Mouse (Mus musculus) forebrain, postnatal 0 days (tissue): ENCODE data around the gene Gm20425. TPM values are rescaled to one million over a fixed set of nuclear protein-coding genes. Genes with fewer than 3 reads are reported as not detected.

Experiments used
- ATAC-seq: fragments of 200-750 bp; cut with Nextera tagmentation; 2 replicates; pipeline ENCODE4 v1.8.0; 2017; ENCODE audit warnings: mild to moderate bottlenecking, moderate library complexity
- DNase-seq: peaks from one replicate; pipeline ENCODE4 v3.0.0-alpha.2; 2015
- H3K27ac ChIP-seq: fragments of 300-500 bp; sonication (generic); 2 replicates; pipeline ENCODE4 v1.5.1; 2014; ENCODE audit warnings: low read depth, mild to moderate bottlenecking, antibody characterized with exemption, low read length, moderate library complexity, mixed read lengths
- H3K27me3 ChIP-seq: fragments of 300-500 bp; sonication (generic); 2 replicates; pipeline ENCODE4 v1.6.1; 2014; ENCODE audit warnings: mild to moderate bottlenecking, low read length, mixed read lengths; ENCODE audit not compliant: insufficient read depth
- H3K36me3 ChIP-seq: fragments of 300-500 bp; sonication (generic); 2 replicates; pipeline ENCODE4 v1.6.1; 2014; ENCODE audit warnings: mild to moderate bottlenecking, moderate library complexity; ENCODE audit not compliant: insufficient read depth
- H3K4me1 ChIP-seq: fragments of 300-500 bp; sonication (generic); 2 replicates; pipeline ENCODE4 v1.6.1; 2014; ENCODE audit warnings: antibody characterized with exemption; ENCODE audit not compliant: insufficient read depth
- H3K4me2 ChIP-seq: fragments of 300-500 bp; sonication (generic); 2 replicates; pipeline ENCODE4 v1.6.1; 2014; ENCODE audit warnings: low read depth, mild to moderate bottlenecking, moderate library complexity
- H3K4me3 ChIP-seq: fragments of 300-500 bp; sonication (generic); 2 replicates; pipeline ENCODE4 v1.5.1; 2014; ENCODE audit warnings: low read depth, low read length, mixed read lengths
- H3K9ac ChIP-seq: fragments of 300-500 bp; sonication (generic); 2 replicates; pipeline ENCODE4 v1.6.1; 2014; ENCODE audit warnings: mild to moderate bottlenecking
- H3K9me3 ChIP-seq: fragments of 300-500 bp; sonication (generic); 2 replicates; pipeline ENCODE4 v1.6.1; 2016; ENCODE audit warnings: low read length
- CTCF ChIP-seq: sonication (generic); IDR thresholded peaks from 2 replicates; pipeline ENCODE4 v1.5.1; 2016; ENCODE audit warnings: antibody characterized with exemption, control low read depth, low read depth
- WGBS: fragments of 180-500 bp; shearing (Covaris S2); extraction: QIAGEN DNeasy Blood & Tissue Kit; methylation state at CpG from one replicate; pipeline ENCODE4 v1.1.7; 2014; 5-methylcytosine and 5-hydroxymethylcytosine counted together
- polyA plus RNA-seq: library from polyadenylated mRNA; unstranded; fragments of >200 nt; fragmentation: Nextera tagmentation; extraction: Ambion mirVana; gene quantifications from 2 replicates; pipeline ENCODE4 v1.2.1, GENCODE M21; 2015
- total RNA-seq: library from RNA; depleted of rRNA; stranded (reverse); fragments of >200 nt; gene quantifications from 2 replicates; pipeline ENCODE4 v1.2.3, GENCODE M21; 2014; rRNA removed

Gm20425 gene
- total and polyA plus RNA-seq, 2 experiments from 2014 or later, result 3.7 TPM; not detected in 1

DNA sequence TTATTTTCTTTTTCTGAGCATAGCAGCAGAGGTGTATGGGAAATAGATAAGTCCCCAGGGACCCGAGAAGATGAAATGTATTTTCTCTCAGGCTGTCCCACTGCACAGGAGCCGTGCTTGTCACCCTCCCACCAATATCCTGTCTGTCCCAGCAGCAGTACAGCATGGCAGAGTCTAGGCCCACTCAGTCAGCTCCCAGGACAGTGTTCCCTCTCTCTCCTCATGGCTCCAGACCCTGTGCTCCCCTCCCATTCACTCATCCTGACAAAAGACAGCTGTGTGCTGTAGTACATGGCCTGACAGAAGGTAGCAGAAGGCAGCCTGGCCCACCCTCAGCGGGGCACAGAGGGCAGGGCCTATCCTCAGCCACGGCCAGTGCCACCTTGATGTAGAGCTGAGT is 86.2 kb downstream of the Gm20425 start:
- WGBS, result 70% methylated on average over 4 of the region's 4 CpGs
- TF ChIP-seq CTCF, result no peak
- peaks cover 17% of the 10 kb centered on the region for H3K36me3 ChIP-seq
- H3K9me3 ChIP-seq, result no peaks in the 10 kb centered on the region
- peaks cover 13% of the 10 kb centered on the region for H3K4me1 ChIP-seq
- H3K4me3 ChIP-seq, result no peak overlapping the region
- no peak overlapping the region for H3K4me2 ChIP-seq
- no peak overlapping the region for H3K27ac ChIP-seq
- no peak overlapping the region for H3K9ac ChIP-seq
- DNase-seq, result no peak
- ATAC-seq, result no peak
- no peaks in the 10 kb centered on the region for H3K27me3 ChIP-seq

DNA sequence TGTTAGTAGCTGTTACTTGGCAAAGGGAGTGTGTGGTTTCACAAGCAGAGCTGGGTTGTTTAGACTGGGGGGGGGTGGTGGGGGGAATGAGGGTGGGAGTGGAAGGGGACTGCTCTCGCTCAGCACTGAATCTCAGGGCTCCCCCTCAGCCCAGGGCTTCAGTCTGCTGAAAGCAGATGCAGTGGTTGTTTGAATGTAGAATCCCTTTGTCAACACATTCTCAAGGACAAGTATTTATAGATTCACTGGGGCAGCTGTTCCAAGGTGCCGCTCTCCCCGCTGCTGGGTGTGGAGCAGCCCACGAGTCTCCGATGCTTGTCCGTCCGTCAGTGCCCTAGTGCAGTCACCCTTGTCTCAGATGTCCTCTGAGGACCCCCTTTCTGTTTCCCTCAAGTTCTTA is 88.8 kb downstream of the Gm20425 start:
- Histone ChIP-seq H3K27me3 (no peaks in the 10 kb centered on the region), H3K36me3 (peaks cover 17% of the 10 kb centered on the region), H3K9me3 (no peaks in the 10 kb centered on the region), H3K9ac (no peak overlapping the region), H3K27ac (no peak overlapping the region), H3K4me3 (no peak overlapping the region), H3K4me1 (peaks cover 6% of the 10 kb centered on the region), H3K4me2 (no peak overlapping the region)
- ATAC-seq (no peak), DNase-seq (no peak)
- TF ChIP-seq CTCF, result no peak
- WGBS, result 89% methylated on average over 7 of the region's 7 CpGs

DNA sequence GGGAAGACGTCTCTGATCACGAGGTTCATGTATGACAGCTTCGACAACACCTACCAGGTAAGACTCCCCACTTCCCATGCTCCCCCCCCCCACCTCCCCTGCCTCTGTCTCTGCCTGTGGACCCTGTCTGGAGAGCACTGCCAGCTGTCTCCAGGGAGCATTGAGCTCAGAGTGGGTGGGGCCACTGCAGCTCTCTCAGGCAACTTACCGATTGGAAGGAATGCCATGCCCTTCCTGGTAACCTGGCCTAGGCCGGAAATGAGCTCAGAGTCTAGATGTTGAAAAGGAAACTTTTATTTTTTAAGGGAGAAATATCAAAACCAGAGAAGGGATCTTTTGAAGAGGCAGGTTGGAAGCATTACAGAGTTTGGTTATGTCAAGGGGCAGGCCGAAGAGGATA is 89.7 kb downstream of the Gm20425 start:
- Histone ChIP-seq H3K4me2 (no peak overlapping the region), H3K4me1 (0 out of 2 replicates have a peak, but pooled peaks cover 4% of the 10 kb centered on the region), H3K9ac (no peak overlapping the region), H3K27me3 (no peaks in the 10 kb centered on the region), H3K36me3 (peaks cover 17% of the 10 kb centered on the region), H3K9me3 (no peaks in the 10 kb centered on the region), H3K27ac (no peak overlapping the region), H3K4me3 (no peak overlapping the region)
- no peak for DNase-seq
- TF ChIP-seq CTCF, result no peak
- no peak for ATAC-seq
- 88% methylated on average over 6 of the region's 6 CpGs for WGBS

Other genes with a start within 250 kb of the Gm20425 start
- gene Slco2a1, start 241.6 kb downstream of the Gm20425 start, total RNA-seq, result 3.2 and 6.6 TPM in 2 replicates
- gene Slco2a1, start 241.6 kb downstream of the Gm20425 start, polyA plus RNA-seq, result 4.2 and 4.6 TPM in 2 replicates
- gene Rab6b, start 118.5 kb downstream of the Gm20425 start, total RNA-seq, result 120 and 145 TPM in 2 replicates
- 81.0 and 133 TPM in 2 replicates for gene Rab6b, start 118.5 kb downstream of the Gm20425 start, polyA plus RNA-seq
- 41.9 and 43.3 TPM in 2 replicates for gene Srprb, start 28.2 kb downstream of the Gm20425 start, total RNA-seq
- 37.3 and 40.1 TPM in 2 replicates for gene Srprb, start 28.2 kb downstream of the Gm20425 start, polyA plus RNA-seq
- gene Trf, start 137 bp upstream of the Gm20425 start, total RNA-seq, result 25.1 and 26.5 TPM in 2 replicates
- gene Trf, start 137 bp upstream of the Gm20425 start, polyA plus RNA-seq, result 20.0 and 27.5 TPM in 2 replicates
- 0.10 and 0.23 TPM in 2 replicates for gene 1300017J02Rik, start 74.8 kb upstream of the Gm20425 start, total RNA-seq
- 0.10 and 0.74 TPM in 2 replicates for gene 1300017J02Rik, start 74.8 kb upstream of the Gm20425 start, polyA plus RNA-seq
- gene Topbp1, start 74.9 kb upstream of the Gm20425 start, total RNA-seq, result 24.8 and 29.2 TPM in 2 replicates
- gene Topbp1, start 74.9 kb upstream of the Gm20425 start, polyA plus RNA-seq, result 13.5 and 15.8 TPM in 2 replicates
- gene Cdv3, start 135.5 kb upstream of the Gm20425 start, total RNA-seq, result 105 and 126 TPM in 2 replicates
- gene Cdv3, start 135.5 kb upstream of the Gm20425 start, polyA plus RNA-seq, result 84.3 and 89.1 TPM in 2 replicates